Mouse (Mus musculus) bone marrow, adult 2 months (tissue): ENCODE results near the gene Mpped2. TPM values are rescaled to one million over a fixed set of nuclear protein-coding genes. Genes with fewer than 3 reads are reported as not detected.

Experiments
- H3K27ac ChIP-seq: fragments of 200-500 bp; 2 replicates; pipeline ENCODE4 v1.5.1; 2012; ENCODE audit warnings: low read depth, mild to moderate bottlenecking, control low read depth, inconsistent platforms, low read length; ENCODE audit not compliant: control insufficient read depth, poor library complexity, insufficient read depth
- H3K4me1 ChIP-seq: fragments of 200-500 bp; 2 replicates; pipeline ENCODE4 v1.6.1; 2011; ENCODE audit warnings: low read length; ENCODE audit not compliant: control insufficient read depth, insufficient read depth
- H3K4me3 ChIP-seq: fragments of 200-500 bp; replicated peaks from 2 replicates; pipeline ENCODE3; 2011; ENCODE audit warnings: mild to moderate bottlenecking, low read depth, low read length, control low read depth; ENCODE audit not compliant: control insufficient read depth
- CTCF ChIP-seq: fragments of 200-500 bp; IDR thresholded peaks from 2 replicates; pipeline ENCODE4 v1.5.1; 2011; ENCODE audit warnings: low read length, control low read depth; ENCODE audit not compliant: control insufficient read depth, insufficient read depth
- POLR2A ChIP-seq: fragments of 200-500 bp; IDR thresholded peaks from 2 replicates; pipeline ENCODE4 v1.6.1; 2011; ENCODE audit warnings: low read depth, mild to moderate bottlenecking, control low read depth, low read length, borderline replicate concordance; ENCODE audit not compliant: control insufficient read depth
- WGBS: fragments of 180-500 bp; shearing (Covaris S2); methylation state at CpG from one replicate; pipeline ENCODE4 v1.1.7; 2018; 5-methylcytosine and 5-hydroxymethylcytosine counted together
- polyA plus RNA-seq: library from polyadenylated mRNA; stranded (reverse); fragments of >200 nt; gene quantifications from 2 replicates; pipeline ENCODE4 v1.2.4, GENCODE M21; 2011; ENCODE audit warnings: low replicate concordance; ENCODE audit not compliant: missing spikeins, insufficient read depth, insufficient read length

The Mpped2 gene
- polyA plus RNA-seq, 1 experiment = 0.52 TPM

GRCm38 (mm10) chr2:106738951-106739350 lies 45.9 kb downstream of the Mpped2 start:
- TF ChIP-seq POLR2A = no peak
- TF ChIP-seq CTCF = no peak
- Histone ChIP-seq H3K4me3 (no peak overlapping the region), H3K27ac (no peak overlapping the region), H3K4me1 (no peaks in the 10 kb centered on the region)
- 78% methylated on average over 5 of the region's 5 CpGs for WGBS

DNA sequence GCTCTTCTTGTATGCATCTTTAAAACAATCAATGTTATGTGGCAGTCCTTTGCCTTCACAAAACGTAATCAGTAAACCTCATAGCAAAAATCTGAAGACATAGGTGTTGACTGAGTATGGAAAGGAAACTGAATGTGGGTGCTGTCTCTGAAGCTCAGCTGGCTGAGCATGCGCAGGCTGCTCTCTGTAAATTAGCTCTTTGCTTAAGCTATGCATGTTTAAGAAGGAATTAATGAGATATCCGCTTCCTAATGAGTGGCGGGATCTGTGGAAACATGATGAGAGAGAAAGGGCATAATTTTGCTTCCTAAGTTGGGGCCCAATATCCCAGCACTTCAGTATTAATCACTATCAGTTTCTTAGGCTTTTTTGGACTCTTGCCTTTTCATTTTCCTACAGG lies 51.0 kb downstream of the Mpped2 start:
- no peak overlapping the region for H3K27ac ChIP-seq
- WGBS = 88% methylated on average over 4 of the region's 4 CpGs
- no peak overlapping the region for H3K4me3 ChIP-seq
- no peaks in the 10 kb centered on the region for H3K4me1 ChIP-seq
- TF ChIP-seq CTCF = no peak
- no peak for TF ChIP-seq POLR2A

DNA sequence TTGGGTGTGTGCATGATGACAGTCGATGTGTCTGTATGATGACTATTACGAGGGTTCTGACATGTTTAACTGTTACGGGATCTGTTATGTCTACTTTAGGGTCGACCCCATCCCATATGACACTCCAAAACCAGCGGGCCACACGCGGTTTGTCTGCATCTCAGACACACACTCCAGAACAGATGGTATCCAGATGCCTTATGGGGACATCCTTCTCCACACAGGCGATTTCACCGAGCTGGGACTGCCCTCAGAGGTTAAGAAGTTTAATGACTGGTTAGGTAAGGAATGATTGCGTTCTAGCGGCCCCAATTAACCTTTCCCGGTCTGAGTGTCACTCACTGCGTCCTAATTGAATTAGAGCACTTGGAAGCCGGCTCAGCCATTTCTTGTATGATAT lies 51.5 kb downstream of the Mpped2 start:
- H3K4me3 ChIP-seq = no peak overlapping the region
- no peak overlapping the region for H3K27ac ChIP-seq
- no peaks in the 10 kb centered on the region for H3K4me1 ChIP-seq
- WGBS = 87% methylated on average over 14 of the region's 14 CpGs
- TF ChIP-seq CTCF = no peak
- TF ChIP-seq POLR2A = no peak

DNA sequence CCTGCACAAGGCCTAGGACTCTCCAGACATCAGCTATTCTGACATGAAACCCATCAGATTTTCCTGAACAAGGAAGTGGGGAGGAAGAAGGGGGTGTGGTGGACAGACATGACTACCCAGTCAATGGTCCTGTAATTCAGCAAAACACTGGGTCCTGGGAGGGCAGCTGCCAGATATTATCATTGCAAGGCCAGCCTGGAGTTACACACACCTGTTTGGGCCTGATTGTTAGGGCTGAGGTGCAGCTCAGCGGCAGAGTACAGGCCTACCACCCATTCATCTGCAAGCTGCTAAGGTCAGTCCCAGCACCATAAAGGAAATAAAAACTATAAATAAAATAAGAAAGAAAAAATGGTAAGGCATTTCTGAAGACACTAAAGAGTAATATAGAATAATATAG lies 52.3 kb downstream of the Mpped2 start:
- WGBS = 76% methylated on average over 1 of the region's 1 CpGs
- no peaks in the 10 kb centered on the region for H3K4me1 ChIP-seq
- TF ChIP-seq POLR2A (no peak), CTCF (no peak)
- no peak overlapping the region for H3K27ac ChIP-seq
- H3K4me3 ChIP-seq = no peak overlapping the region

GRCm38 (mm10) chr2:106746211-106746610 lies 53.1 kb downstream of the Mpped2 start:
- no peak for TF ChIP-seq CTCF
- TF ChIP-seq POLR2A = no peak
- H3K4me1 ChIP-seq = no peaks in the 10 kb centered on the region
- 88% methylated on average over 6 of the region's 6 CpGs for WGBS
- no peak overlapping the region for H3K27ac ChIP-seq
- no peak overlapping the region for H3K4me3 ChIP-seq

GRCm38 (mm10) chr2:106746905-106747304 lies 53.8 kb downstream of the Mpped2 start:
- no peak overlapping the region for H3K27ac ChIP-seq
- TF ChIP-seq CTCF (no peak), POLR2A (no peak)
- no peaks in the 10 kb centered on the region for H3K4me1 ChIP-seq
- H3K4me3 ChIP-seq = no peak overlapping the region
- 77% methylated on average over 4 of the region's 4 CpGs for WGBS

DNA sequence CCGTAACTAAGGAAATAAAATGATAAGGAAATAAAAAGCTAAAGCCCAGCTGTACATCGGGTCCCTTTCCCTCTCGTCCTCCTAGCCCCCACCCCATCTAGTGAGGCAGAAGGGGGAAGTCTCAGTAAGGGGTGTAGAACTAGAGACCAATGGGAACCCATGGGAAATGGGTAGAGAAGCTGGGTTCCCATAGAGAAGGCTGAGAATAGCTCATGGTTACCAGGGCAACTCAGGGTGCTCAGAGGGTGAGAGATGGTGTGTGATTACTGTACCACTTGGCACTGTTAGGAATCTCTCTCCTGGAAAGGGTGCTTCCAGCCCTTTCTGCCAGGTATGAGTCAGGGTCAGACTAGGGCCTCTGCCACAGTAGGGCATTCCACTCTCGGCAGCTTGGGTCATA lies 54.3 kb downstream of the Mpped2 start:
- no peaks in the 10 kb centered on the region for H3K4me1 ChIP-seq
- TF ChIP-seq POLR2A (no peak), CTCF (no peak)
- H3K4me3 ChIP-seq = no peak overlapping the region
- no peak overlapping the region for H3K27ac ChIP-seq
- 76% methylated on average over 4 of the region's 4 CpGs for WGBS

DNA sequence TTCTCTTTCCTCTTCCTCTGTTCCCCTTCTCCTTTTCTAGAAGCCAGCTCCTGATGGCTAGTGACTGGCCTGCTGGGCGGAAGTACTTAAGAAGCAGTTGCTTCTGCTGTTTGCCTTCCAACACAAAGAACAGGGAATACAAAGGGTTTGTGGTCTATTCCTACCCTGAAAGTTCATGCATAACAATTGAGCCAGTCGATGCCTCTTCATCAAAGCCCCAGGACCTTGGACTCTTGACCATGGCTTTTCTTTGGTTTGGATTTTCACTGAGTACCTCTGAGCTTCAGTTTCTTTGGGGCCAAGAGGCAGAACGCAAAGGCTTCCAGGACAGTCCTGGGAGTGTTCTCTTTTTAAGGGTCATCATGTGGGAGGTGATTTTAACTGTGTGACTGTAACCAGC lies 57.8 kb downstream of the Mpped2 start:
- no peaks in the 10 kb centered on the region for H3K4me1 ChIP-seq
- no peak overlapping the region for H3K27ac ChIP-seq
- TF ChIP-seq POLR2A (no peak), CTCF (no peak)
- H3K4me3 ChIP-seq = no peak overlapping the region
- 74% methylated on average over 3 of the region's 3 CpGs for WGBS

GRCm38 (mm10) chr2:106753703-106754102 lies 60.6 kb downstream of the Mpped2 start:
- Histone ChIP-seq H3K27ac (no peak overlapping the region), H3K4me3 (no peak overlapping the region), H3K4me1 (no peaks in the 10 kb centered on the region)
- 77% methylated on average over 5 of the region's 5 CpGs for WGBS
- TF ChIP-seq POLR2A (no peak), CTCF (no peak)

DNA sequence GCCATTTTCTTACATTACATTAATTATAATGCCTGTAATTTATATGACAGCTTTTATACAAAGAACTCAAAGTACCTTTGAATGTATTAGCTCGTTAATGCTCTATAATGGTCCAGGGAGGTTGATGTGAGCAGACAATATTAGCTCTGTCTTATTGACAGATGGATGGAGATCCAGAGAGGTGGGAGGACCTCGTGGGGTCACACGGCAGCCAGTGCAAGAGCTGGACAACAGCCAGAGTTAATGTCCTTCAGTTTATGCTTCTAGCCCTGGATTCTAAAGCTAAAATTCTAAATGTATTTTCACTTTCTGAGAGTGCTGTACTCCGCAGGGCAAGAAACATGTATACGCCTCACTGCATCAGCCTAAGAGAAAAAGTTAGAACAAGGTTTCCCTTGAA lies 61.6 kb downstream of the Mpped2 start:
- WGBS = 85% methylated on average over 5 of the region's 5 CpGs
- Histone ChIP-seq H3K27ac (no peak overlapping the region), H3K4me1 (no peaks in the 10 kb centered on the region), H3K4me3 (no peak overlapping the region)
- TF ChIP-seq CTCF (no peak), POLR2A (no peak)
